Mouse (Mus musculus) MEL (cell line): ENCODE results near the gene Creb3.

Source experiments
- CTCF ChIP-seq, 3 experiments: IDR thresholded peaks in 2 of 3; conservative IDR thresholded peaks in 1 of 3; 2 replicates each; pipeline ENCODE4 v1.5.1; 2011 to 2012; ENCODE audit warnings: low read length in 3 of 3, low read depth in 2 of 3, mild to moderate bottlenecking in 2 of 3, improper control_type of control experiment in 1 of 3, inconsistent platforms in 1 of 3, mixed read lengths in 1 of 3, moderate library complexity in 1 of 3; ENCODE audit not compliant: control insufficient read depth in 1 of 3, insufficient read depth in 1 of 3, poor library complexity in 1 of 3, severe bottlenecking in 1 of 3
- EP300 ChIP-seq, 2 experiments: IDR thresholded peaks; 2 replicates each; pipeline ENCODE4 v1.6.1; 2011; ENCODE audit warnings: improper control_type of control experiment in 2 of 2, low read length in 2 of 2, low read depth in 1 of 2, mild to moderate bottlenecking in 1 of 2
- ETS1 ChIP-seq: IDR thresholded peaks from 2 replicates; pipeline ENCODE4 v1.6.1; 2012; ENCODE audit warnings: low read depth, mild to moderate bottlenecking, inconsistent platforms, low read length, improper control_type of control experiment, moderate library complexity
- KAT2A ChIP-seq: conservative IDR thresholded peaks from 2 replicates; pipeline ENCODE4 v1.6.1; 2012; ENCODE audit warnings: low read depth, low read length, improper control_type of control experiment, inconsistent platforms
- MAZ ChIP-seq: IDR thresholded peaks from 2 replicates; pipeline ENCODE4 v1.6.1; 2012; ENCODE audit warnings: low read depth, mild to moderate bottlenecking, inconsistent platforms, low read length, improper control_type of control experiment
- POLR2A ChIP-seq, 2 experiments: IDR thresholded peaks; 2 replicates each; pipeline ENCODE4 v1.6.1; 2011 to 2012; ENCODE audit warnings: low read length in 2 of 2, mild to moderate bottlenecking in 2 of 2, control low read depth in 1 of 2, improper control_type of control experiment in 1 of 2, low read depth in 1 of 2, moderate library complexity in 1 of 2; ENCODE audit not compliant: control insufficient read depth in 1 of 2, insufficient read depth in 1 of 2, poor library complexity in 1 of 2
- RAD21 ChIP-seq: IDR thresholded peaks from 2 replicates; pipeline ENCODE4 v1.6.1; 2011; ENCODE audit warnings: mild to moderate bottlenecking, low read depth, low read length, improper control_type of control experiment
- SMC3 ChIP-seq: IDR thresholded peaks from 2 replicates; pipeline ENCODE4 v1.6.1; 2011; ENCODE audit warnings: low read depth, low read length, improper control_type of control experiment
- TCF12 ChIP-seq: IDR thresholded peaks from 2 replicates; pipeline ENCODE4 v1.6.1; 2014; ENCODE audit warnings: low read depth, mild to moderate bottlenecking, inconsistent platforms, low read length, improper control_type of control experiment, moderate library complexity
- ZNF384 ChIP-seq: IDR thresholded peaks from 2 replicates; pipeline ENCODE4 v1.6.1; 2012; ENCODE audit warnings: low read depth, mild to moderate bottlenecking, inconsistent platforms, low read length, improper control_type of control experiment

DNA sequence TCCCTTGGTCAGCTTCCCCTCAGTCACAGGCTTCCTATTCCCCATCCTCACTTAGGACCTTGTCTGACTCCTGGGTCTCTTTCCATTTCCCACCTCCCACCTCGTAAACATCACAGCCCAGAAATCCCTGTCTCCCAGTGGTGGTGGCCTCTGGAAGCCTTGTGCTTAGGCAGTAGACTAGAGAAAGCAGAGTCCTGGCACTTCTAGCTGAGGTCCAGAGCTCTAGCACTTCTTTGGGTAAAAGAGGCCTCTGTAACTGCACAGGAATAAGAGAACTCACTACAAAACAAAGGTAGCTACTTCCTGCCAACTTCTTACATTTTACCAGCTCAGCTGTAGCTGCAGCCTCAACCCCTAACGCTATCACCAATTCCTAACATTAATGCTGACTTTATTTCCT, 1.2 kb upstream of the Creb3 start:
- TF ChIP-seq SMC3 (no peak), ETS1 (no peak), CTCF (IDR thresholded peaks at IDR 0.05 in 2 of 3, conservative IDR thresholded peaks at IDR 0.05 in 1 of 3; ENCODE audit: control insufficient read depth in 1 of 3, insufficient read depth in 1 of 3, low read depth in 2 of 3, low read length in 3 of 3, poor library complexity in 1 of 3, severe bottlenecking in 1 of 3) (no peak), POLR2A (IDR thresholded peaks at IDR 0.05; ENCODE audit: control insufficient read depth in 1 of 2, insufficient read depth in 1 of 2, low read depth in 1 of 2, low read length in 2 of 2, poor library complexity in 1 of 2) (no peak), MAZ (no peak), EP300 (IDR thresholded peaks at IDR 0.05; ENCODE audit: low read depth in 1 of 2, low read length in 2 of 2) (no peak), TCF12 (no peak), RAD21 (no peak), KAT2A (no peak), ZNF384 (no peak)
